Mouse (Mus musculus) granulocyte monocyte progenitor cell, adult 5-6 weeks (primary cell): ENCODE results near the gene Ccl7. TPM values are rescaled to one million over a fixed set of nuclear protein-coding genes. Genes with fewer than 3 reads are reported as not detected.

Experiments
- total RNA-seq, 2 experiments: library from RNA; stranded (forward) in 1 of 2; stranded (reverse) in 1 of 2; fragments of 200-712, 200-1000 nt in 1 of 2; fragments of >200 nt in 1 of 2; fragmentation: Nextera tagmentation in 1 of 2; gene quantifications; 2 replicates each; pipeline ENCODE4 v1.2.3; 2014 to 2017

Gene Ccl7
- total RNA-seq, 2 experiments from 2014 or later: not detected

Other genes starting within 250 kb of the Ccl7 start
- gene 5530401A14Rik, start 185.0 kb upstream of the Ccl7 start, total RNA-seq (2014; fragmentation: Nextera tagmentation): not detected in 2 replicates
- gene 5530401A14Rik, start 185.0 kb upstream of the Ccl7 start, total RNA-seq (2017): not detected in 2 replicates
- not detected in 2 replicates for gene Asic2, start 77.3 kb upstream of the Ccl7 start, total RNA-seq (2014; fragmentation: Nextera tagmentation)
- not detected in 2 replicates for gene Asic2, start 77.3 kb upstream of the Ccl7 start, total RNA-seq (2017)
- not detected in 2 replicates for gene Ccl2, start 10.1 kb upstream of the Ccl7 start, total RNA-seq (2014; fragmentation: Nextera tagmentation)
- gene Ccl2, start 10.1 kb upstream of the Ccl7 start, total RNA-seq (2017): 0.41 and 5.5 TPM in 2 replicates
- not detected in 2 replicates for gene Gm17268, start 7.2 kb upstream of the Ccl7 start, total RNA-seq (2014; fragmentation: Nextera tagmentation)
- not detected in 2 replicates for gene Gm17268, start 7.2 kb upstream of the Ccl7 start, total RNA-seq (2017)
- not detected in 2 replicates for gene Ccl11, start 12.1 kb downstream of the Ccl7 start, total RNA-seq (2014; fragmentation: Nextera tagmentation)
- not detected in 2 replicates for gene Ccl11, start 12.1 kb downstream of the Ccl7 start, total RNA-seq (2017)
- gene Ccl12, start 56.1 kb downstream of the Ccl7 start, total RNA-seq (2014; fragmentation: Nextera tagmentation): not detected in 2 replicates
- gene Ccl12, start 56.1 kb downstream of the Ccl7 start, total RNA-seq (2017): not detected in 2 replicates
- gene Ccl8, start 69.5 kb downstream of the Ccl7 start, total RNA-seq (2014; fragmentation: Nextera tagmentation): not detected in 2 replicates
- gene Ccl8, start 69.5 kb downstream of the Ccl7 start, total RNA-seq (2017): not detected in 2 replicates